Mouse (Mus musculus) brain, adult 2 months (tissue): Measurements from ENCODE around the gene Wdr27.
"Not testable (repeated sequence)": the region's sequence is repeated elsewhere in the genome, so short reads cannot be mapped to it uniquely, and the experiment has no call there.

ENCODE experiments used
- DNase-seq: peaks from one replicate; pipeline ENCODE4 v3.0.0; 2011; ENCODE audit warnings: low read depth, low spot score

Wdr27 gene

GRCm38 (mm10) chr17:14930697-14931096 is 12.3 kb downstream of the Wdr27 start:
- no peak for DNase-seq

- DNase-seq, result no peak
Observed at GRCm38 (mm10) chr17:14928631-14929030, 14.3 kb downstream of the Wdr27 start.

GRCm38 (mm10) chr17:14927644-14928218 is 15.2 kb downstream of the Wdr27 start:
- no peak for DNase-seq

- DNase-seq, result no peak
Observed at GRCm38 (mm10) chr17:14921582-14921981, 21.4 kb downstream of the Wdr27 start.

GRCm38 (mm10) chr17:14917866-14918265 is 25.1 kb downstream of the Wdr27 start:
- no peak for DNase-seq

- no peak for DNase-seq
Observed at GRCm38 (mm10) chr17:14914401-14914800, 28.6 kb downstream of the Wdr27 start.

GRCm38 (mm10) chr17:14912981-14913380 is 30.0 kb downstream of the Wdr27 start:
- DNase-seq, result no peak

- no peak for DNase-seq
Observed at GRCm38 (mm10) chr17:14912420-14912819, 30.5 kb downstream of the Wdr27 start.

- DNase-seq, result peak; percentile 29
Observed at GRCm38 (mm10) chr17:14910771-14911170, 32.2 kb downstream of the Wdr27 start.

- no peak for DNase-seq
Observed at GRCm38 (mm10) chr17:14909331-14909730, 33.6 kb downstream of the Wdr27 start.

- DNase-seq, result no peak
Observed at GRCm38 (mm10) chr17:14907136-14907535, 35.8 kb downstream of the Wdr27 start.

- no peak for DNase-seq
Observed at GRCm38 (mm10) chr17:14906611-14907010, 36.3 kb downstream of the Wdr27 start.

GRCm38 (mm10) chr17:14904637-14905265 is 38.2 kb downstream of the Wdr27 start:
- DNase-seq, result peak; percentile 79

GRCm38 (mm10) chr17:14904206-14904605 is 38.8 kb downstream of the Wdr27 start:
- no peak for DNase-seq

GRCm38 (mm10) chr17:14903212-14903611 is 39.7 kb downstream of the Wdr27 start:
- DNase-seq, result no peak

- no peak for DNase-seq
Observed at GRCm38 (mm10) chr17:14898972-14899371, 44.0 kb downstream of the Wdr27 start.

GRCm38 (mm10) chr17:14895058-14895457 is 47.9 kb downstream of the Wdr27 start:
- DNase-seq, result not testable (repeated sequence)

- no peak for DNase-seq
Observed at GRCm38 (mm10) chr17:14886933-14887332, 56.0 kb downstream of the Wdr27 start.

GRCm38 (mm10) chr17:14874656-14875204 is 68.2 kb downstream of the Wdr27 start:
- no peak for DNase-seq

GRCm38 (mm10) chr17:14860220-14860619 is 82.7 kb downstream of the Wdr27 start:
- no peak for DNase-seq

GRCm38 (mm10) chr17:14847709-14848108 is 95.2 kb downstream of the Wdr27 start:
- DNase-seq, result no peak

- no peak for DNase-seq
Observed at GRCm38 (mm10) chr17:14846880-14847279, 96.1 kb downstream of the Wdr27 start.

GRCm38 (mm10) chr17:14826715-14827295 is 116.2 kb downstream of the Wdr27 start:
- DNase-seq, result peak; percentile 57
